Mouse (Mus musculus): ENCODE results near the gene Heg1. TPM values are rescaled to one million over a fixed set of nuclear protein-coding genes. Genes with fewer than 3 reads are reported as not detected.
A peak's percentile ranks its signal among the peaks of the same experiment; 100 is the strongest.

The Heg1 gene
- total RNA-seq, 2 experiments from 2014 or later: 199 to 203 TPM

GRCm38 (mm10) chr16:33760996-33761395 lies 76.8 kb downstream of the Heg1 start:
- intact Hi-C loops (cut with DNase I): no loop called here
- no peak for DNase-seq

DNA sequence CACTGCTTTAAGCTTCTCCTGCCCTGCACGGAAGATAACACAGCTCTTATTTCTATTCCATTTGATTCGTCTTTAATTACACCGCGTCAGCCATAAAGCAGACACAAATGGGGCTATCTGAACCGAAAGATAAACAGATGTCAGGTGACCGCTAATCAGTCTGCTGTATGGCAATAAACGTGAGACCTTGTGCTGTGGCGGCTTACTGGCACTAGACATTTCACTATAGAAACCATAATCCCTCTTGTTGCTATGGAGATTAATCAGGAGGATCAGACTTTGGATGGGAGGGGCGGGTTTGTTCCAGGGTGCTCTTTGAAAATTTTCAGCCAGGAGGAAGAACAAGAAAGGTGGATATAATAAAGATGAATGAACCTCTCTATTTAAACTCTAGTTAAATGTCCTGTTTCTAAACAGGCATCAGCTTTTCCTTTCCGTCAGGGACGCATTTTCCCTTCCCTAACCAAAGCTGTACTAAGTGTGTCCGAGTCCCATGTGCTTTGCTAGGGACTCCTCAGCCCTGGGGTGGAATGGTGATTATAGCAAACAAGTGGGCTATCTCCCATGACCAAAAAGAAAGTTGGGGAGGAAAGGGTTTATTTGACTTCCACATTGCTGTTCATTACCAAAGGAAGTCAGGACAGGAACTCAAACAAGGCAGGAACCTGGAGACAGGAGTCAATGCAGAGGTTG lies 80.5 kb downstream of the Heg1 start:
- intact Hi-C loops (cut with DNase I): no loop called here

DNA sequence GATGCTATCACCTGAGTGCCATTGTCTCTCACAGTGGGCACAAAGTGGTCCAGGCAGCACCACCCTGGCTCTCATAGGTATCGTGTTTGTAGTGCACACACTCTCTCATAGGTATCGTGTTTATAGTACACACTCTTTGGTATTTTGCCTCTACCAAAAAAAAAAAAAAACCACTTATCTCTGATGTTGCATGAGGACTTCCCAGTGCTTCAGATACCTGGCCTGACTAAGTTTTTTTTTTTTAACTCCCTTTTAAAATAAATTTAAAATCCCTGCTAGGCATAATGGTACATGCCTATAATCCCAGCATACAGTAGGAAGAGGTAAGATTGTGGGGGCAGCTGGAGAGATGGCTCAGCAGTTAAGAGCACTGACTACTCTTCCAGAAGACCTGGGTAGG lies 81.3 kb downstream of the Heg1 start:
- intact Hi-C loops (cut with DNase I): no loop called here
- DNase-seq: no peak

More for the DNA sequence above, 80.5 kb downstream of the Heg1 start:
- DNase-seq: no peak

DNA sequence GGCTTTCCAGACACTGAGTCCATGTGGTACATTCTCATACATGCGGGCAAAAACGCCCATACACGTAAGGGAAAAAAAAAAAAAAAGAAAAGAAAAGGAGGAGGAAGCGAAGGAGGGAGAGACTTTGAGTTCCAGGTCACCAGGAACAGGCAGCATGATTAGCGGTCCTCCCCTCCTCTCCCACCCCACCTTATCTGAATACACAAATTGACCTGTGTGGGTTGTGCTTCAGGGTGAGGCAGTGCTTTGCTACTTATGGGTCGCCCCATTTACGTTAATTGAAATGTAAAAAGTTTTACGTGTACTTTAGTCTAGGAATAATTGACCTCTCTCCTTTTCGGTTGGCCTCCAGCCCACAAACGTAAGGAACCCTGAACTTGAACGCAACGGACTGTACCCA lies 82.1 kb downstream of the Heg1 start:
- intact Hi-C loops (cut with DNase I): no loop called here
- no peak for DNase-seq

DNA sequence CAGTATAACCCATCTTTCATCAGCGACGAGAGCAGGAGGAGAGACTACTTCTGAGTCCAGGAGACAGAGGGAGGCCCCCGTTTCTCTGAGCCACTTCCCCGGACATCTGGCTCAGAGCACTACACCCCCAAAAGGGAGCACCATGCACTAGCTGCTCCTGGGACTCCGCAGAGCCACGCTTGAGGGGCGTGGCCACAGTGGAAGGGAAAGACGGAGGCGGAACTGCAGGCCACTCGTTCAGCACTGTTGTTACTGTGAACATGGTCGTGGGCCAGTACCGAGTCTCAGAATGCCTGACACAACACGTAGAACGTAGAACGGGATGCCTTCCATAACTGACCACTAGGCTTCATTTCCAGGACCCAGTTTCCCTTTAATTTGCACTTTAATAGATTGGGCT lies 82.6 kb downstream of the Heg1 start:
- no peak for DNase-seq
- intact Hi-C loops (cut with DNase I): no loop called here

GRCm38 (mm10) chr16:33768491-33769278 lies 84.5 kb downstream of the Heg1 start:
- peak; percentile 25 to 42 for DNase-seq
- intact Hi-C loops (cut with DNase I): no loop called here

GRCm38 (mm10) chr16:33769848-33770247 lies 85.7 kb downstream of the Heg1 start:
- no peak for DNase-seq
- intact Hi-C loops (cut with DNase I): no loop called here

GRCm38 (mm10) chr16:33770778-33771454 lies 86.7 kb downstream of the Heg1 start:
- intact Hi-C loops (cut with DNase I): no loop called here
- no peak for DNase-seq

DNA sequence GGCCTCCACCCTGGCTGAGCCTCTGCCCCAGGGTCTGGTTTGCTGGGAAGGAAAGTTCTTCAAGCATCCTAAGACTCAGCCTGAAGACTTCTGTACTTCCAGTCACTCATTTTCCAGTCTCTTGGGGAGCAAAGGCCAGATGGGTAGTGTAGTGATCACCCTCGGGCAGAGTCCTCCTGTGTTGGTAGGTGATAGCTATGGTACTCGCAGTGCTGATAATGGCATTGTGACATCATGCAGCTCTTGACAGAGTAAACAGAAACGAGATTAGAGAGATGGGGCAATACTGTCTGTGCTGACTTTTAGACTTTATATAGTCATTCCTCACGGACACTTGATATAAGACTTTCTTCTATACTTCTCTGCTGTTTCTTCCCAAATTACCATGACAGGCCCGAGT lies 88.6 kb downstream of the Heg1 start:
- intact Hi-C loops (cut with DNase I): no loop called here
- no peak for DNase-seq

DNA sequence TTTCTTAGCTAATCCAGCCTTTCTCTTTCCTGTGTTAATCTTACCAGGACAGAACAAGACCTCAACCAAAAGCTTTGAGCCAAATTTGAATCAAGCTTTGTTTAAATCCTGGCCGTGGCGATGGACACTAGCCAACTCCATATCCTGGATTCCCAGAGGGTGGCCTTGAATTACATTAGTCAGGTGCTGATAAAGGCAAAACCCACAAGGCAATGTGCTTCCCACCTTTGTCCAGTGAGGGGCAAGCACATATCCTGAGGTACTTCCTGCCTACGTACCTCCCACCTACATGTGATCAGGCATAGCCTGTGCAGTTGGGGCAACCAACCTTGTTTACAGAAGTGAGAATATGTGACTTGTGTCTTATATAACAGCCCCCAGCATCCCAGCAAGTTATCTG lies 90.8 kb downstream of the Heg1 start:
- intact Hi-C loops (cut with DNase I): no loop called here
- peak in 1 of 2 experiments; percentile 14 for DNase-seq

DNA sequence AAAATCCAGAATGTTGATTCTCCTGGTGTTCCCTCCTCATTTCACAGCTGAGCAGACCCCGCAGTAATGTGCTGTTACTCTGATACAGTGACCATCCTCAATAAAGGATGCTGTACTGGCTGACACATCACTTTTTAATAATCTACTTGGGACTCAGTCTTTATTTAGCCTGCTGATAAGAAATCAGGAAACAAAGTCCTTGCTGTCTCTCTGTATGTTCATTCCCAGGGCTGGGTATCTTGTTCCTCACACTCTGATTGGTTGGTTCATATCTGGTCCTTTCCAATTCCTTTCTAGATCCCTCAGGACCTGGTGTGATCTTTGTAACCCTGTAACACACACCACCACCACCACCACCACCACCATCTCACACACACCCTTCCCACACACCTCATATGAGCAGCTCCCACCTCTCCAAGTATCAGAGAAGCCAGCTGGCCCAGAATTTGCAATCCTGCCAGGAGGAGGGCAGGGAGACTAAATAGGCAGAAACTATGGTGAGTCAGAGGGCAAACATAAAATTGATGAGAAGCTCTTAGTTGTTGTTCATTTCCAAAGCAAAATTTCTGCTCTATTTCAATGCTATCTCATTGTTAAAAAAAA lies 91.7 kb downstream of the Heg1 start:
- DNase-seq: no peak
- intact Hi-C loops (cut with DNase I): no loop called here

DNA sequence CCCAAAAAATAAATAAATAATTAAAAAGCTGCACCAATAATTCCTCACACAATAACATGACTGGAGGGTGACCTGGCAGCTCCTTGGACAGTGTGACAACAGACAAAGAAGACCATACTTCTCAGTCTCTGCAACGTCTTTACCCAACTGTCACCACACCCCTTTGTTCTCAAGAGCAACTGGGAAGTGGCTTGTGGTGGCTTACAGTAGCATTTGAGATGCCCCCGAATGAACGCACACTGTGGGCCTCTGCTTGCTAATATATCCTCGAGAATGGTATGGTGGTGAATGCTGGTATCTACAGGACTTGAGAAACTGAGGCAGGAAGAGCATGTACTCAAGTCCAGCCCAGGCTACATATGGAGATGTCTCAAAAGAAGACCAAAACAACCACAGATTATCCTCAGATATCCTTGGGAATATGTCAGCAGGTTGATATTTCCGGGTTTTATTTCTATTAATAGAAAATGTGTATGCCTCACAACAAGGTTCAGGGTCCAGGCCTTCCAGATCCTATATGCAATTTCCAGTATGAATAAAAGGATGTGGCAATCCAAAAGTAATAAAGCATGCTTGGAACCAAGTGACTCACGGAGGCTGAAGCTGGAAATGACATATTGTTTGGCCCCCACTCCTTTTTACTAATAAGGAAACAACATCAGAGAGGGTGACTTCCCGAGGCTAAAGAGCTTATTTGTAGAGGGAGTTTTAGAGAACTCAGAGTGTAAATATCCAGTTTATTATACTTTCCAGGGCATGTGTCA lies 92.8 kb downstream of the Heg1 start:
- DNase-seq: no peak
- intact Hi-C loops (cut with DNase I): no loop called here

GRCm38 (mm10) chr16:33777607-33778006 lies 93.4 kb downstream of the Heg1 start:
- no peak for DNase-seq
- intact Hi-C loops (cut with DNase I): no loop called here

DNA sequence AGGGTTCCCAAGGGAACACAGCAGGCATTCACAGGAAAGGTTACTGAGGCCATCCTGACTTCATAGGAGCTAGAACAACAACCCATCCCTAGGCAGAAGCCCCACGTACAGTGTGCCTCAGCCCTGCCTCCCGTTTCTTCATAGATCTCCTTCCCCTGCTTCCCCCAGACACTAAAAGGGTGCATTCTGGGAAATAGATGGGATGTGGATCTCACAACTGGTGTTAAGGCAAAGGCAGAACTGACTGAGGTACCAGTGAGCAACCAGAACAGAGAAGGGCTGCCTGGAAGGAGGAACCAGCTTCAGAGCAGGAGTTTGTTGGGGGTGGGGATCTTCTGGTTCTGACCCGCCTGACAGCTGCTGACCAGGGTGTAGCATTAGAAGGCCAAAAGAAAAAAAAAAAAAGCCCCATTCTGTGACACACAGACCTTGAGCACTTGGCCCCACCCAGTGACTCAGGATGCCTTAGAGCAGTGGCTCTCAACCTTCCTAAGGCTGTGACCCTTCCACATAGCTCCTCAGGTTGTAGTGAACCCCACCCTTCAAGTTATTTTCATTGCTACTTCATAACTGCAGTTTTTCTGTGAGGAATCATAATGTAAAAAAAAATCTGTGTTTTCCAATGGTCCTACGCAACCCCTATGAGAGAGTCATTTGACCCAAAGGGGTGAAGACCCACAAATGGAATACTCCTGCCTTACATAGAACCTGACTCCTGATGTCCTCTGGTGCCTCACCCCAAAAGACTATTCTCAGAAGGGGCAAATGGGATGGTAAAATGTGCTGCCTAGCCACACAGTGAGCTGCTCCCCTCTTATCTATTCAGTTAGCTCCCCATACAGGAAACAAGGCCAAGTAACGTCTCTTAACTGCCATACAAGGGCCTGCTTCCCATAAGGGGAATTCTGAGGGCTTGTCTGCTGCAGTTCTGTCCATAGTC lies 97.9 kb downstream of the Heg1 start:
- DNase-seq: no peak
- intact Hi-C loops (cut with DNase I): no loop called here

DNA sequence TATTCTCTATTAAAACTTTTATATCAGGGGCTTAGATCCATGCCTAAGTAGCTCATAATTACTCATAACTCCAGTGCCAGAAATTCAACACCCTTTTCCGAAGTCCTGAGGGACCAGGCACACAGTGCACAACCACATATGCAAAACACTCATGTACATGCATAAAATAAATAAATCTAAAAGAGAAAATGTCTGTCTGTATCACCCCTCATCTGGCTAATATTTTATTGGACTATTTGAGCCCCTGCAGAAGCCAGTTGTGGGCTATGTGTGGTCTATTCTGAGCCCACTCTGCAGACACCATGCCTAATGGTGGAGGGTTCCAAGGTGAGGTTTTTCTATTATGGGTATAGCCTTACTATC lies 98.5 kb downstream of the Heg1 start:
- intact Hi-C loops (cut with DNase I): no loop called here
- DNase-seq: no peak

- intact Hi-C loops (cut with DNase I): no loop called here
- no peak for DNase-seq
Observed at GRCm38 (mm10) chr16:33784547-33784946, 100.4 kb downstream of the Heg1 start.

DNA sequence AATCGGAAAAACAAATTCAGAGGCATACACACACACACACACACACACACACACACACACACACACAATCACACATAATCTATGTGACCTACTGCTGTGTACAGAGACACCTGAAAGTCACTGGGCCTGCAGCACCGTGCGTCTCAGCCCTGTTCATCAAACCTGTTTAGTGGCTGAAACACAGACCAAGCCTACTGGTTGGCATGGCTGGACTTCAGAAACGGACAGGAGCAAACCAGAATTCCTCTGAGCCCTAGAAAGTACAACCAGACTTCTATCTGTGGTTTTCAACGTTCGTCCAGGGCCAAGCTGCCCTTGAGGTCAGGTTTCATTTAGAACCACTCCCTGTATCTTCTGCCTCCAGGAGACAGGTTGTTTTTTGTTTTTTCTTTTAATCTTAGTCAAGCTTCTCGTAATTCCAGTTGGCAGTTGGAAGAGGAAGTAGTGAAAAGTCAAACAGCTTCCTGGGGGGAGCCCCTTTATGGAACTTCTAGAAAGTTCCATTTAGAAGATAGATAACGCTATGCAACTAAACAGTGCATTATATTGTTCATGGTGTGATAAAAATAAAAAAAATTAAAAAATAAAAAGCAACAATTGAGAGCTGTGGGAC lies 101.0 kb downstream of the Heg1 start:
- intact Hi-C loops (cut with DNase I): no loop called here
- DNase-seq: no peak

GRCm38 (mm10) chr16:33786657-33787390 lies 102.7 kb downstream of the Heg1 start:
- DNase-seq: no peak
- intact Hi-C loops (cut with DNase I): no loop called here
